Mouse (Mus musculus) gastrocnemius, postnatal 14 days (tissue): ENCODE data around the gene Cyp2d9. TPM values are rescaled to one million over a fixed set of nuclear protein-coding genes. Genes with fewer than 3 reads are reported as not detected.
"Not testable (repeated sequence)": the region's sequence is repeated elsewhere in the genome, so short reads cannot be mapped to it uniquely, and the experiment has no call there.

Experiments
- DNase-seq: peaks from one replicate; pipeline ENCODE4 v3.0.0; 2021; ENCODE audit warnings: mixed read lengths
- intact Hi-C: fragments of 180-260 bp; cut with DNase I; formaldehyde crosslinking; loops from one replicate; pipeline ENCODE4 v1.15.1; 2025; ENCODE audit warnings: low total_unique reads
- microRNA-seq, 2 experiments: library from miRNA; unstranded; fragments of <30 nt; microRNA quantifications; one replicate each; pipeline ENCODE4 v1.2.0; 2021
- total RNA-seq, 2 experiments: library from RNA; stranded (reverse); gene quantifications; 2 replicates each; pipeline ENCODE4 v1.2.3; 2021

Cyp2d9 gene
- total RNA-seq, 2 experiments from 2014 or later = not detected

DNA sequence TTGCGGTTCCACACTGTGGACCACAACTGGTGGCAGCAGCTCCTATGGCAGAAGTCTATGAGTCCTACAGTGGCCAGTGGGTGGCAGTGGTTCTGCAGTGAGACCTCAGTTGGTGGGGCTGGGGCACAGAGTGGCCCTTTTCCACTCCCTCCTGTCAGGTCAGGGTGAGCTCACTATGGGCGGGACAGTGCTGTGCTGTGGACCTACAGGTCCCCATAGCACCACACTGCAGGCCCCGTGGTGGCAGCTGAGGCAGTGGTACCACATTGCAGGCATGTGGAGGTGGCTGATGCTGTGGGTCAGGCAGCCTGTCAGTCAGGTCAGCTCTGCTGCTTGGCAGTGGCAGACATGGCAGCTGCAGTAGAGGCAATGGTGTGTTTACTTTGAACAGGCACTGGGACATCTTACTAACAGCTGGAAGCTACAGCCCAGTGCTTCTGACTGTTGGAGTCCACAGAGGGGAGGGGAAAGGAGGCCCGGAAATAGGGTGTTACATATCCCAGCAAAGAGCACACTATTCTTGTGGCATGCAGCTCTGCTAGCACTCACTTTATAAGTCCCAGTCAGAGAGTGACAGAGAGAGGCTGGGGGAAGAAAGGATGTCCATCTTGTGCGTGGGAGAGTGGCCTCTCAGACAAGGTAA is 4.9 kb downstream of the Cyp2d9 start:
- no peak for DNase-seq
- intact Hi-C loops = no loop called here

DNA sequence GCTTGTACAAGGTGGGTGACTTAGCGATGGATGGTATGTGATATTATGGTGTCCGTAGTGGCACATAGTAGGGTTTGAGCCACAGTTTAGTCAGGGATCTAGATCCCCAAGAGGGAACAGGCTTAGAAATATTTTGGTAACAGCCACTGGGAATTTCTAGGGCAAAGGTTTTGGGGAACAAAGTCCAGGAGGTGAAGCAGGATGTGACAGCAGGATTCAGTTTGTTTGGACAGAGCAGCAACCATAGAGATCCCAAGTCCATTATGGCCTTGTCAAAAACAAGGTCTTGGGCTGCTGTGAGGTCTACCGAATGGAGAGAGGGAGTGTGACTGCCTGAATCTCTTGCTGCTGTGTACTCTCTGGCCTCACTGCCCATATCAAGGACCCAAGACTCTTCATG is 10.4 kb downstream of the Cyp2d9 start:
- intact Hi-C loops = loop anchor here (10.0 kb wide), 1 partner anchor 49 kb away; the partner anchor contains the start of gene Cyp2d11
- no peak for DNase-seq

DNA sequence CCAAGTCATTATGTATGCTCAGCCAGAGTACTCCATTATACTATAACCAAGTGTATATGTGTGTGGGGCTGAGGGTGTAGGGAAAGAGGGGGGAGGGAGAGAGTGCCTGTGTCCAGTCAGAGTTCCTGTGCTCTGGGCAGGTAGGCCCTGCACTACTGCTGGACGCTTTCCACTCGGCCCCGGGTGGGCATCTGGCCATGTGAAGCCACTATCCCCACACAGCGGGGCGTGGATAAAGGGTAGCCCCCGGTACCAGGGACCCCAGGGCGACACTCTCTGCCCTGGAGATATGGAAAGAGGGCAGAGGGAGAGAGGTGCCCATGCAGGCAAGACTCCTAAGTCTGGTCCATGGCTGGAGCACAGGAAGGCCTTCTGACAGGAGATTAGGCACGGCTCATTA is 12.0 kb downstream of the Cyp2d9 start:
- DNase-seq = no peak
- intact Hi-C loops = loop anchor here (10.0 kb wide), 1 partner anchor 50 kb away; the partner anchor contains the start of gene Cyp2d11

DNA sequence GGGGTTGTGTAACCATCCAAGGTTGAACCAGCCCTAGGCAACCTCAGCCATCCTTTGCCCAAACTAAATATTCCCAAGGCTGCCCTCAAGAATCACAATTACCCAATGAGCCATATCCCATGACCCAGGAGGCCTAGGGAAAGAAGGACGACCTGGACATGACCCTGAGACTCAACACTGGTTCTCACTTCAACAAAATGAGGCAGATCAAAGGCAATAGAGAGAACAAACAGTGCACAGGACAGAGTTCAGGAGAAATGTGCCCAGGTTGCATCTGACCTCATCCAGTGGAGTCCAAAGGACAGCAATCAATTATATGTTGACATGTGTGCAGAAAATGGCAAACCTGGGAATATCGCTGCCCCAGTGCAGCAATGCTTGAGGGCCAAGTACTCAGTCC is 16.8 kb downstream of the Cyp2d9 start:
- intact Hi-C loops, DNase-seq: not testable (repeated sequence)

DNA sequence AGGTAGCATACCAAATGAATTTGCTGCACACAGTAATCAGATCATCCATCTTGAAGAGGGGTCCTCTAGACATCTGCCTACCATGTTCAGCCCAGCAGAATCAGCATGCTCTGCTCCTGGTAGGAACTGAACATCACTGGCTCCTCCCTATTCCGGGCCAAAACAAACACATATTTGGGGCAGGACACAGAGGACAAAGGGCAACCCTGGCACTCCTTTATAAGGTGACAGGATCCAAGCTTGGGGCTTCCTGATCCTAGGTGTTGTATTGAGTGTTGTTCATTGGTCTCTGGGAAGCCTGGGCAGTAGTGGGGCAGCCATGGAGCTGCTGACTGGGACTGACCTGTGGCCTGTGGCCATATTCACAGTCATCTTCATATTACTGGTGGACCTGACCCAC is 18.9 kb downstream of the Cyp2d9 start:
- DNase-seq, intact Hi-C loops: not testable (repeated sequence)

DNA sequence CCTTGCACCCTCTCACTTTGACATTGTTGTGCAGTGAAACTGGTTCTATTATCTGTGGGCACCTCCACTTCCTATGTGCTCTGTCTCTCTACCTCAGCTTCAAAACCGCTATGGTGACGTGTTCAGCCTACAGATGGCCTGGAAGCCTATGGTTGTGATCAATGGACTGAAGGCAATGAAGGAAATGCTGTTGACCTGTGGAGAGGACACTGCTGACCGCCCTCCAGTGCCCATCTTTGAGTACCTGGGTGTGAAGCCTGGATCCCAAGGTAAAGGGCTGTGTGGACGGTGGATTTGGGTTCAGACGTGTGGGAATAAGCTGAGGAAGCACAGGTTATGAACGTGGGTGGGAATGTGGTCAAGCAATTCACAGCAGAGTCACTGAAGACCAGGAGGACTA is 20.3 kb downstream of the Cyp2d9 start:
- DNase-seq, intact Hi-C loops: not testable (repeated sequence)

DNA sequence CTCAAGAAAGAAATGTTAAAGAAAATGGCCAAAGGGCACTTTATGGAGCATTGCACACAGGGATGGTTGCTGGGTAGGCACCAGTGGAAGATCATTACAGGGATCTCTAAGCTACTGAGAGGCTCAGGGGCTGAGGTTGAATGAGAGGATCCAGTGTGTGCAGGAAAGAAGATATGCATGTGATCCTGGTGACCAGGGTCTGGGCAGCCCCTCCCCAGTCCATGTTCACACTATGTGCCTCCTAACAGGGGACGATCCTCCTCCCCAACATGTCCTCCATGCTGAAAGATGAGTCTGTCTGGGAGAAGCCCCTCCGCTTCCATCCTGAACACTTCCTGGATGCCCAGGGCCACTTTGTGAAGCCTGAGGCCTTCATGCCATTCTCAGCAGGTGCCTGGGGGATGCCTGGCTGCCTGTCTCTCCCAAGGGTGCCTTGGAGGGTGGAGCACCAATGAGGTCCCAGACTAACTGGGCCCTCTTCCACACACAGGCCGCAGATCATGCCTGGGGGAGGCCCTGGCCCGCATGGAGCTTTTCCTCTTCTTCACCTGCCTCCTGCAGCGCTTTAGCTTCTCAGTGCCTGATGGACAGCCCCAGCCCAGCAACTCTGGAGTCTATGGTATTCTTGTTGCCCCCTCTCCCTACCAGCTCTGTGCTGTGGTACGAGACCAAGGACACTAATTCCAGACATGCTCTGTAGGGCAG is 23.0 kb downstream of the Cyp2d9 start:
- intact Hi-C loops, DNase-seq: not testable (repeated sequence)

DNA sequence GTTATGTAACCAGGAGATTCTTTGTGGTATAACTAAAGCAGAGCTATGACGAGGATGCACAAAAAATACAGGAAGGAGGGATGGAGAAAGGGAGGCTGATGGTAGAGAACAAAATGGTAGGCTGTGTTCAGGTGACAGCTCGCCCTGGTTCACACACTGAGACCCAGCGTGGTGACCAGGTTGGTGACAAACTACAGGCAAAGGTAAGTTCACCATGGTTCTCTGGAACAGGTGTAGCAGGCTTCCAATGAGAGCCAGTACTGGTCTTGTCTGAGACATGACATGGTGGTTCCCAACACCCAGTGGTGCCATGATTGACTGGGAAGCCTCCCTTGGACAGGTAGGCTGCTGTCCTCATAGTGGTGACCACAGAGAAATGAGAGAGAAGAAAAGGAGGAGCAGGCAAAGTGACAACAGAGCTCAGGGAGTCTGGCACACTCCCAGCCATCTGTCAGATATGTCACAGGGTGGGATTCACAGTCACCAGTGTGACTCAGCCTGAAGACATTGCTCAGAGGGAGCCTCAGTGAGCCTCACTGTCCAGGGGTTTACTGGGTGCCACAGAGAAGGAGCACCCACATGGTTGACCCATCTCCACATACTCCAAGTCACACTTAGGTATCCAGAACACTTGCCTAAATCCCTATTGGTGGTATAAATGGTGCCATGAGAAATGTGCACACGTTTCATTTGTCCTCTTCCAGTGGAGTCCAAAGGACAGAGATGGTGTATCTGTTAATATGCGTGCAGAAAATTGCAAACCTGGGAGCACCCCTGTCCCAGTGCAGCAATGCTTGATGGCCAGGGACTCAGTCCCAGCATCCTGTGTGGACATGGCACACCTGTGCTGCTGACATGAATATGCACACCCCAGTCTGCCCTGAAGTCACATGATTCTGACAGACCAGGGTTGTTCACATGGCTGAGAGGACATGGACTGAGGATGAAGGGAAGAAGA is 24.1 kb downstream of the Cyp2d9 start:
- intact Hi-C loops = no loop called here
- no peak for DNase-seq

DNA sequence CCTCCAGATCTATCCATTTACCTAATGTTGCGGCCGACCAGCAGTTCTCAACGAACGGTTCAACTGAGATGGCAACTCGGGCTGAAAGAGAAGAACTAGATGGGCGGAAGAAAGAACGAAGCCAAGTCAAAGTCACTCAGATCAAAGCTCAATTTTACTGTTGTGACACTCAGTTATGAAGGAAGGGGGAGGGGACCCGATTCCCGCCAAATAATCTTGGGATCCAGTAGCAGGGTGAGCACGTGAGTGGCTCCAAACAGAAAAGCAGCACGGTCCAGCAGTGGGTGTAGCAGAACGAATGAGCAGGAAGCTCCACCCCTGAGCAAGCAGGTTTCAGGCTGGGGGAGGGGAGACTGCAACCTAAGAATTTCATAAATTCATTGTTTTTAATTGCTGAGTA is 26.0 kb downstream of the Cyp2d9 start:
- DNase-seq, intact Hi-C loops: not testable (repeated sequence)

DNA sequence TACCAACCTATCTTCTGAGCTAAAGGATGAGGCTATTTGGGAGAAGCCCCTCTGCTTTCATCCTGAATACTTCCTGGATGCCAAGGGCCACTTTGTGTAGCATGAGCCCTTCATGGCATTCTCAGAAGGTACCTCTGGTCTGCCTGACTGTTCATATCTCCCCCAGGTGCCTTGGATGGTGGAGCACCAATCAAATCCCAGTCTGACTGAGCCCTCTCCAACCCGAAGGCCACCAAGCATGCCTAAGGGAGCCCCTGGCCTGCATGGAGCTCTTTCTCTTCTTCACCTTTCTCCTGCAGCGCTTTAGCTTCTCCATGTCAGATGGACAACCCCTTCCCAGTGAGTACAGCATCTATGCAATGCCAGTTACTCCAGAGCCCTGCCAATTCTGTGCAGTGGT is 31.5 kb downstream of the Cyp2d9 start:
- DNase-seq = no peak
- intact Hi-C loops = no loop called here

DNA sequence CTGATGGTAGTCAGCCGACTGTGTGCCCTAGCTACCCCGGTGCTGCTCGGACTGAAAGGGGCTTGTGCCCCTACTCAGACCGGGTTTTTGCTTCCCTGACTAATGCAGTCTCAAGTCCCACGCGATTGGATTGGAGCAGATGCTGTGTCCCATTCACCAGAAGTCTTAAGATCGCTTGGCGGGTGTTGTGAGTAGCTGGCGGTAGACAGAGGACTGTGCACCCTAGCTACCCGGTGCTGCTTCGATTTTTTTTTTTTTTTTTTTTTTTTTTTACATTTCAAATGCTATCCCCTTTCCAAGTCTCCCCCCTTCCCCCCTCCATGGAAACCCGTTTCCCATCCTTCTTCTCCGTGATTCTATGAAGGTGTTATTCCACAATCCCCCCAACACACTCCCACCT is 61.0 kb downstream of the Cyp2d9 start:
- DNase-seq, intact Hi-C loops: not testable (repeated sequence)

Small RNA genes lying within 50 kb of the gene (microRNA-seq; reads per million reads assigned to microRNA genes)
- 0 reads per million in 2 experiments for gene Gm25990
- 0 reads per million in 2 experiments for gene Gm27331
- gene Gm27622 = 0 reads per million in 2 experiments
- gene Gm27825 = 0 reads per million in 2 experiments
- gene Mir7684 = 0 reads per million in 2 experiments

Other genes starting within 250 kb of the Cyp2d9 start
- under 1 TPM in 1 of 2 experiments, not detected in 1; 0.08 TPM for gene Shisa8, start 220.6 kb upstream of the Cyp2d9 start, total RNA-seq
- gene Tnfrsf13c, start 209.1 kb upstream of the Cyp2d9 start, total RNA-seq = not detected
- 1 to 10 TPM; 1.8 to 2.6 TPM for gene Cenpm, start 188.7 kb upstream of the Cyp2d9 start, total RNA-seq
- gene 1500009C09Rik, start 181.0 kb upstream of the Cyp2d9 start, total RNA-seq = not detected
- gene Sept3, start 158.5 kb upstream of the Cyp2d9 start, total RNA-seq = 1 to 10 TPM in 1 of 2 experiments, under 1 TPM in 1; 0.71 to 1.4 TPM
- not detected for gene Wbp2nl, start 134.5 kb upstream of the Cyp2d9 start, total RNA-seq
- gene Naga, start 94.5 kb upstream of the Cyp2d9 start, total RNA-seq = 10 to 100 TPM; 19.3 to 20.4 TPM
- 1 to 10 TPM; 2.0 to 2.8 TPM for gene Pheta2, start 94.5 kb upstream of the Cyp2d9 start, total RNA-seq
- gene Smdt1, start 94.5 kb upstream of the Cyp2d9 start, total RNA-seq = 100 to 1,000 TPM; 141 to 147 TPM
- gene Ndufa6, start 79.1 kb upstream of the Cyp2d9 start, total RNA-seq = 100 to 1,000 TPM; 417 to 454 TPM
- gene Cyp2d22, start 53.2 kb upstream of the Cyp2d9 start, total RNA-seq = 10 to 100 TPM; 11.4 to 12.9 TPM
- under 1 TPM; 0.12 to 0.13 TPM for gene Cyp2d11, start 39.4 kb upstream of the Cyp2d9 start, total RNA-seq
- not detected for gene Cyp2d10, start 26.2 kb upstream of the Cyp2d9 start, total RNA-seq
- gene Cyp2d12, start 121.6 kb downstream of the Cyp2d9 start, total RNA-seq = not detected
- not detected for gene Cyp2d34, start 187.5 kb downstream of the Cyp2d9 start, total RNA-seq